Mouse (Mus musculus) kidney, embryonic 16.5 days (tissue): ENCODE results near the gene Htra1. TPM values are rescaled to one million over a fixed set of nuclear protein-coding genes. Genes with fewer than 3 reads are reported as not detected.
A peak's percentile ranks its signal among the peaks of the same experiment; 100 is the strongest.

Experiments used
- ATAC-seq: fragments of 200-750 bp; cut with Nextera tagmentation; 2 replicates; pipeline ENCODE4 v1.8.0; 2017; ENCODE audit warnings: moderate TSS enrichment; ENCODE audit not compliant: low FRiP score, low TSS enrichment
- H3K27ac ChIP-seq: fragments of 300-500 bp; sonication (generic); 2 replicates; pipeline ENCODE4 v1.5.1; 2014; ENCODE audit warnings: low read length
- H3K27me3 ChIP-seq: fragments of 300-500 bp; sonication (generic); 2 replicates; pipeline ENCODE4 v1.6.1; 2014; ENCODE audit warnings: low read length, control low read depth, mixed read lengths; ENCODE audit not compliant: insufficient read depth
- H3K36me3 ChIP-seq: fragments of 300-500 bp; sonication (generic); 2 replicates; pipeline ENCODE4 v1.6.1; 2014; ENCODE audit warnings: low read length, control low read depth, mixed read lengths; ENCODE audit not compliant: insufficient read depth
- H3K4me1 ChIP-seq: fragments of 300-500 bp; sonication (generic); 2 replicates; pipeline ENCODE4 v1.6.1; 2014; ENCODE audit warnings: low read length, control low read depth, mixed read lengths; ENCODE audit not compliant: insufficient read depth
- H3K4me2 ChIP-seq: fragments of 300-500 bp; sonication (generic); replicated peaks from 2 replicates; pipeline ENCODE4 v1.6.1; 2014; ENCODE audit warnings: low read depth, low read length
- H3K4me3 ChIP-seq: fragments of 300-500 bp; sonication (generic); 2 replicates; pipeline ENCODE4 v1.5.1; 2014; ENCODE audit warnings: mild to moderate bottlenecking, low read length
- H3K9ac ChIP-seq: fragments of 300-500 bp; sonication (generic); replicated peaks from 2 replicates; pipeline ENCODE4 v1.6.1; 2014; ENCODE audit warnings: low read length
- H3K9me3 ChIP-seq: fragments of 300-500 bp; sonication (generic); 2 replicates; pipeline ENCODE4 v1.6.1; 2016; ENCODE audit warnings: low read length, control low read depth
- WGBS: fragments of 180-500 bp; shearing (Covaris S2); extraction: QIAGEN DNeasy Blood & Tissue Kit; methylation state at CpG from one replicate; pipeline ENCODE4 v1.1.7; 2014; 5-methylcytosine and 5-hydroxymethylcytosine counted together
- polyA plus RNA-seq: library from polyadenylated mRNA; unstranded; fragments of >200 nt; fragmentation: Nextera tagmentation; extraction: Ambion mirVana; gene quantifications from 2 replicates; pipeline ENCODE4 v1.2.1, GENCODE M21; 2015

The Htra1 gene
- polyA plus RNA-seq, 1 experiment from 2014 or later: 13.4 TPM

DNA sequence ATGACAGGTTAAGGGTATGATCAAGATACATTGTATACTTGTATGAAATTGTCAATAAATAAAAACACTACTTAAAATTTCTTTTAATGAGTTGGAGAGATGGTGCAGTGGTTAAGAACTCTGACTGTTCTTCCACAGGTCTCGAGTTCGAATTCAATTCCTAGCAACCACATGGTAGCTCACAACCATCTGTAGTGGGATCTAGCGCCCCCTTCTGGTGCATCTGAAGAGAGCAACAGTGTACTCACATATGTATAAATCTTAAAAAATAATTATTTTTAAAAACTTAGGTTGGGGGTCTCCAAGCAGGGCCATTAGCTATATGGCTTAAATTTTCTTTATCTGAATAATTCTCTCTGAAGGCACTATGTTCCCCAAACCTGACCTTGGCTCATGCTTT lies 5.5 kb upstream of the Htra1 start:
- Histone ChIP-seq H3K36me3 (no peaks in the 10 kb centered on the region), H3K27me3 (peaks cover 29% of the 10 kb centered on the region), H3K9ac (no peak overlapping the region), H3K27ac (no peak overlapping the region), H3K4me1 (0 out of 2 replicates have a peak, but pooled peaks cover 1% of the 10 kb centered on the region), H3K4me3 (no peak overlapping the region), H3K9me3 (peaks cover 3% of the 10 kb centered on the region; the same call in 1 of the 2 replicates), H3K4me2 (no peak overlapping the region)
- 69% methylated on average over 3 of the region's 3 CpGs for WGBS
- ATAC-seq: no peak

DNA sequence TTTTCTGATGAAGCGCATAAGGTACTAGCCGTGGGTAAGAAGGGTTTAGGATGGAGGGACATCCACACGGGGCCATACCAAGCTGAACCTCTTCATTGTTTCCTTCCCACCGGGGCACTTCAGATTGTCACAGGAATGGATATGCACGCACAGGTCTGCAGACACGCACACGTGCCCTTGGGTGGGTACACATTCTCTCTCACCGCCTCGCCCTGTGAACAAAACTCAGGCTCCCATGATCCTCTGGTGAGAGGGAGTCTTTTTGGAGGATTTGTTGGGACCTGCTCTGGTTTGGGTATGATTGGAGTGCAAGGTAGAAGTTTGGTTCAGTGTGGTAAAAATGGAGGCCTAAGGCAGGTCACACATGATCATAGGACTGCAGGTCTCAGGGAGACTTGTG lies 3.0 kb upstream of the Htra1 start:
- ATAC-seq: no peak
- Histone ChIP-seq H3K4me1 (peaks cover 18% of the 10 kb centered on the region; the same call in 1 of the 2 replicates), H3K4me3 (no peak overlapping the region), H3K9ac (no peak overlapping the region), H3K9me3 (peaks cover 3% of the 10 kb centered on the region; the same call in 1 of the 2 replicates), H3K4me2 (no peak overlapping the region), H3K36me3 (no peaks in the 10 kb centered on the region), H3K27me3 (peaks cover 54% of the 10 kb centered on the region), H3K27ac (no peak overlapping the region)
- 87% methylated on average over 9 of the region's 9 CpGs for WGBS

GRCm38 (mm10) chr7:130934654-130935053 lies 1.3 kb upstream of the Htra1 start:
- Histone ChIP-seq H3K4me3 (no peak overlapping the region), H3K4me2 (no peak overlapping the region), H3K4me1 (peaks cover 18% of the 10 kb centered on the region; the same call in 1 of the 2 replicates), H3K9ac (no peak overlapping the region), H3K27ac (no peak overlapping the region), H3K27me3 (peaks cover 67% of the 10 kb centered on the region), H3K9me3 (peaks cover 3% of the 10 kb centered on the region; the same call in 1 of the 2 replicates), H3K36me3 (no peaks in the 10 kb centered on the region)
- no peak for ATAC-seq
- WGBS: 85% methylated on average over 4 of the region's 4 CpGs

DNA sequence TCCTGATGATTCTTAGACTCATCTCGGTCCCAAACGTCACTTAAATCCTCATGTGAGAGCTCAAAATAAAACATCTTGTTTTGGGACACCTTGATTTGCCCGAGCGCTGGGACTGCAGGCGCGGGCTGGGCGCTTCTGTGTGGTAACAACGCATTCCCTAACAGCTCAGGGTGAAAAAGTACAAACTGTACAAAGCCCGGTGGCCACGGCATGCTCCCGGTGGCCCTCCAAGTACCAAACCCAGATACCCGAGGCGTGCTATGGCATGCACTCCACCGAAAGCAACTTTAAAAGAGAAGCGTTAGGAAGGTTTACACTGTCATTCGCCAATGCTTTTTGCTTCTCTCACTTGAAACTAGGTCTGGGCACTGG lies 504 bp upstream of the Htra1 start:
- ATAC-seq: no peak
- H3K4me1 ChIP-seq: peaks cover 18% of the 10 kb centered on the region; the same call in 1 of the 2 replicates
- peak overlapping the region; percentile 52 for H3K4me3 ChIP-seq
- H3K27me3 ChIP-seq: peaks cover 67% of the 10 kb centered on the region
- peaks cover 3% of the 10 kb centered on the region; the same call in 1 of the 2 replicates for H3K9me3 ChIP-seq
- no peak overlapping the region for H3K9ac ChIP-seq
- WGBS: 11% methylated on average over 16 of the region's 16 CpGs
- H3K27ac ChIP-seq: no peak overlapping the region
- H3K4me2 ChIP-seq: peak overlapping the region; percentile 78
- no peaks in the 10 kb centered on the region for H3K36me3 ChIP-seq

- Histone ChIP-seq H3K36me3 (no peaks in the 10 kb centered on the region), H3K4me3 (peak overlapping the region; percentile 52), H3K4me1 (peaks cover 18% of the 10 kb centered on the region; the same call in 1 of the 2 replicates), H3K9ac (peak overlapping the region; percentile 3), H3K9me3 (peaks cover 3% of the 10 kb centered on the region; the same call in 1 of the 2 replicates), H3K27ac (no peak overlapping the region), H3K27me3 (peaks cover 67% of the 10 kb centered on the region), H3K4me2 (peak overlapping the region; percentile 78)
- peak; percentile 43 for ATAC-seq
- 1% methylated on average over 46 of the region's 49 CpGs for WGBS
These were observed 601 bp downstream of the Htra1 start for GRCm38 (mm10) chr7:130936472-130936951.

- Histone ChIP-seq H3K27ac (no peak overlapping the region), H3K27me3 (peaks cover 65% of the 10 kb centered on the region), H3K4me1 (peaks cover 18% of the 10 kb centered on the region; the same call in 1 of the 2 replicates), H3K4me3 (no peak overlapping the region), H3K36me3 (no peaks in the 10 kb centered on the region), H3K4me2 (peak overlapping the region; percentile 78), H3K9ac (no peak overlapping the region), H3K9me3 (no peaks in the 10 kb centered on the region)
- WGBS: 23% methylated on average over 11 of the region's 12 CpGs
- no peak for ATAC-seq
These were observed 1.4 kb downstream of the Htra1 start for GRCm38 (mm10) chr7:130937266-130937841.

- H3K4me1 ChIP-seq: peaks cover 18% of the 10 kb centered on the region; the same call in 1 of the 2 replicates
- H3K27me3 ChIP-seq: peaks cover 60% of the 10 kb centered on the region
- no peak overlapping the region for H3K4me2 ChIP-seq
- H3K27ac ChIP-seq: no peak overlapping the region
- H3K9me3 ChIP-seq: no peaks in the 10 kb centered on the region
- 62% methylated on average over 4 of the region's 4 CpGs for WGBS
- no peaks in the 10 kb centered on the region for H3K36me3 ChIP-seq
- no peak for ATAC-seq
- no peak overlapping the region for H3K4me3 ChIP-seq
- no peak overlapping the region for H3K9ac ChIP-seq
These were observed 2.1 kb downstream of the Htra1 start for GRCm38 (mm10) chr7:130938005-130938404.

GRCm38 (mm10) chr7:130938896-130939295 lies 3.0 kb downstream of the Htra1 start:
- Histone ChIP-seq H3K4me1 (peaks cover 18% of the 10 kb centered on the region; the same call in 1 of the 2 replicates), H3K4me3 (no peak overlapping the region), H3K27me3 (peaks cover 51% of the 10 kb centered on the region), H3K36me3 (no peaks in the 10 kb centered on the region), H3K4me2 (no peak overlapping the region), H3K27ac (no peak overlapping the region), H3K9me3 (no peaks in the 10 kb centered on the region), H3K9ac (no peak overlapping the region)
- ATAC-seq: no peak
- WGBS: 73% methylated on average over 8 of the region's 8 CpGs

GRCm38 (mm10) chr7:130940733-130941132 lies 4.8 kb downstream of the Htra1 start:
- Histone ChIP-seq H3K4me1 (peaks cover 14% of the 10 kb centered on the region; the same call in 1 of the 2 replicates), H3K9ac (no peak overlapping the region), H3K27me3 (peaks cover 34% of the 10 kb centered on the region), H3K9me3 (no peaks in the 10 kb centered on the region), H3K4me2 (no peak overlapping the region), H3K36me3 (no peaks in the 10 kb centered on the region), H3K27ac (no peak overlapping the region), H3K4me3 (no peak overlapping the region)
- WGBS: 63% methylated on average over 8 of the region's 8 CpGs
- no peak for ATAC-seq

- no peak overlapping the region for H3K9ac ChIP-seq
These were observed 7.5 kb downstream of the Htra1 start for GRCm38 (mm10) chr7:130943280-130943895.

More at GRCm38 (mm10) chr7:130943280-130943895, 7.5 kb downstream of the Htra1 start:
- Histone ChIP-seq H3K4me3 (no peak overlapping the region), H3K9me3 (no peaks in the 10 kb centered on the region), H3K27me3 (peaks cover 8% of the 10 kb centered on the region), H3K27ac (no peak overlapping the region), H3K36me3 (no peaks in the 10 kb centered on the region), H3K4me1 (no peaks in the 10 kb centered on the region), H3K4me2 (no peak overlapping the region)
- WGBS: 85% methylated on average over 9 of the region's 9 CpGs
- ATAC-seq: no peak
